Mouse (Mus musculus): ENCODE measurements around the gene Acsf2.

DNA sequence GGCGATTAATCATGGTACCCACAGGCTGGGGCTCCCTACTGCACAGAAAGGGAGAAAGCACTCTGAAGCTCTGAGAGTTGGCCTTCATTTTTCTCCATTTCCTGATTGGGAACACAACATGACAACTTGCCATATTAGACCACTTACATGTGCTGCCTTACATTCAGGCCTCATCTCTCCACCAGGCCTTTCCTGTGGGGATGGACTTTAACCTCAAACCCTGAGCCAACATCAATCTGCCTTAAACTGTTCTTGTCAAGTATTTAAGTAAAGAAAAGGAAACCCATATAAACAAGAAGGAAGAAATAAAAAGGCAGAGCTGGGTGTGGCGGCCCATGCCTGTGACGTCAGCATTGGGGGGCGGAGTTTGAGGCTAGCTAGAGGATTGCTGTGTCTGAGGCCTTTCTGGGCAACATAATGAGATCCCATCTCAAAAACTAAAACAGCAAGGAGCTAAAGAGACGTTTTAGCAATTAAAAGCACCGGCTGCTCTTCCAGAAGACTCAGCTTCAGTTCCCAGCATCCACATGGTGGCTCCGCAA, 5.3 kb downstream of the Acsf2 start:
- TF ChIP-seq CTCF (conservative IDR thresholded peaks at IDR 0.05; ENCODE audit: low read length) (no peak), POU5F1 (IDR thresholded peaks at IDR 0.05; ENCODE audit: borderline replicate concordance, low read length) (no peak)
